Mouse (Mus musculus) ovary, adult 18-20 months (tissue): ENCODE data around the gene Ptpn13.

Experiments
- DNase-seq: peaks from one replicate; pipeline ENCODE4 v3.0.0; 2022; ENCODE audit warnings: low spot score, mixed read lengths

Gene Ptpn13

GRCm38 (mm10) chr5:103595394-103596226, 170.6 kb downstream of the Ptpn13 start:
- no peak for DNase-seq

- DNase-seq: no peak
Observed at GRCm38 (mm10) chr5:103596467-103597146, 171.6 kb downstream of the Ptpn13 start.

GRCm38 (mm10) chr5:103597604-103598003, 172.6 kb downstream of the Ptpn13 start:
- DNase-seq: no peak

GRCm38 (mm10) chr5:103598264-103598663, 173.3 kb downstream of the Ptpn13 start:
- no peak for DNase-seq

- no peak for DNase-seq
Observed at GRCm38 (mm10) chr5:103598881-103599280, 173.9 kb downstream of the Ptpn13 start.

- no peak for DNase-seq
Observed at GRCm38 (mm10) chr5:103603115-103603893, 178.3 kb downstream of the Ptpn13 start.

GRCm38 (mm10) chr5:103605707-103606106, 180.7 kb downstream of the Ptpn13 start:
- DNase-seq: no peak

- DNase-seq: no peak
Observed at GRCm38 (mm10) chr5:103610148-103610547, 185.2 kb downstream of the Ptpn13 start.

GRCm38 (mm10) chr5:103610856-103611472, 186.0 kb downstream of the Ptpn13 start:
- DNase-seq: no peak

- no peak for DNase-seq
Observed at GRCm38 (mm10) chr5:103612316-103612715, 187.3 kb downstream of the Ptpn13 start.

- DNase-seq: no peak
Observed at GRCm38 (mm10) chr5:103614356-103614755, 189.4 kb downstream of the Ptpn13 start.

- DNase-seq: no peak
Observed at GRCm38 (mm10) chr5:103617191-103617590, 192.2 kb downstream of the Ptpn13 start.

GRCm38 (mm10) chr5:103620301-103620973, 195.4 kb downstream of the Ptpn13 start:
- DNase-seq: peak; percentile 35

- no peak for DNase-seq
Observed at GRCm38 (mm10) chr5:103622321-103622720, 197.3 kb downstream of the Ptpn13 start.

GRCm38 (mm10) chr5:103624831-103625230, 199.8 kb downstream of the Ptpn13 start:
- DNase-seq: no peak

- DNase-seq: no peak
Observed at GRCm38 (mm10) chr5:103628499-103628898, 203.5 kb downstream of the Ptpn13 start.

- peak; percentile 80 for DNase-seq
Observed at GRCm38 (mm10) chr5:103629111-103629764, 204.2 kb downstream of the Ptpn13 start, which contains the start of gene Slc10a6. TSS of gene Slc10a6 (minus strand) at chr5:103629403.

- DNase-seq: no peak
Observed at GRCm38 (mm10) chr5:103629854-103630580, 205.0 kb downstream of the Ptpn13 start.

GRCm38 (mm10) chr5:103637162-103637561, 212.2 kb downstream of the Ptpn13 start:
- no peak for DNase-seq

- DNase-seq: no peak
Observed at GRCm38 (mm10) chr5:103644167-103644566, 219.2 kb downstream of the Ptpn13 start.
